Mouse (Mus musculus) stomach, postnatal 0 days (tissue): ENCODE data around the gene Hexb. TPM values are rescaled to one million over a fixed set of nuclear protein-coding genes. Genes with fewer than 3 reads are reported as not detected.

Experiments
- ATAC-seq: fragments of 200-750 bp; cut with Nextera tagmentation; 2 replicates; pipeline ENCODE4 v1.8.0; 2017; ENCODE audit not compliant: low FRiP score, low TSS enrichment
- DNase-seq: peaks from one replicate; pipeline ENCODE4 v3.0.0-alpha.2; 2016; ENCODE audit warnings: low spot score
- H3K27ac ChIP-seq: fragments of 300-500 bp; sonication (generic); replicated peaks from 2 replicates; pipeline ENCODE4 v1.5.1; 2014; ENCODE audit warnings: mild to moderate bottlenecking, control low read depth
- H3K27me3 ChIP-seq: fragments of 300-500 bp; sonication (generic); 2 replicates; pipeline ENCODE4 v1.6.1; 2014; ENCODE audit warnings: low read length; ENCODE audit not compliant: control insufficient read depth, insufficient read depth
- H3K36me3 ChIP-seq: fragments of 300-500 bp; sonication (generic); 2 replicates; pipeline ENCODE4 v1.6.1; 2014; ENCODE audit warnings: low read length, mixed read lengths; ENCODE audit not compliant: control insufficient read depth, insufficient read depth
- H3K4me1 ChIP-seq: fragments of 300-500 bp; sonication (generic); replicated peaks from 2 replicates; pipeline ENCODE4 v1.6.1; 2014; ENCODE audit warnings: antibody characterized with exemption; ENCODE audit not compliant: control insufficient read depth, insufficient read depth
- H3K4me2 ChIP-seq: fragments of 300-500 bp; sonication (generic); replicated peaks from 2 replicates; pipeline ENCODE4 v1.6.1; 2014; ENCODE audit warnings: low read depth, mild to moderate bottlenecking, control low read depth, moderate library complexity
- H3K4me3 ChIP-seq: fragments of 300-500 bp; sonication (generic); 2 replicates; pipeline ENCODE4 v1.5.1; 2014; ENCODE audit warnings: low read depth, low read length, control low read depth
- H3K9ac ChIP-seq: fragments of 300-500 bp; sonication (generic); 2 replicates; pipeline ENCODE4 v1.6.1; 2014; ENCODE audit warnings: mild to moderate bottlenecking, low read length, control low read depth, mixed read lengths
- H3K9me3 ChIP-seq: fragments of 300-500 bp; sonication (generic); 2 replicates; pipeline ENCODE4 v1.6.1; 2016; ENCODE audit warnings: low read length; ENCODE audit not compliant: control insufficient read depth
- CTCF ChIP-seq: IDR thresholded peaks from 2 replicates; pipeline ENCODE4 v1.5.1; 2016; ENCODE audit warnings: antibody characterized with exemption, low read depth, mild to moderate bottlenecking, moderate library complexity
- EP300 ChIP-seq: optimal IDR thresholded peaks from 2 replicates; pipeline ENCODE3; 2016; ENCODE audit warnings: antibody characterized with exemption
- WGBS: fragments of 180-500 bp; shearing (Covaris S2); extraction: QIAGEN DNeasy Blood & Tissue Kit; methylation state at CpG from one replicate; pipeline ENCODE4 v1.1.7; 2014; 5-methylcytosine and 5-hydroxymethylcytosine counted together
- polyA plus RNA-seq: library from polyadenylated mRNA; unstranded; fragments of >200 nt; fragmentation: Nextera tagmentation; extraction: Ambion mirVana; gene quantifications from 2 replicates; pipeline ENCODE4 v1.2.1, GENCODE M21; 2015

The Hexb gene
- polyA plus RNA-seq = 27.0 and 28.7 TPM in 2 replicates

GRCm38 (mm10) chr13:97197932-97198562, at the start of gene Hexb:
Hexb (minus strand) TSS chr13:97198357.
- Histone ChIP-seq H3K27me3 (no peaks in the 10 kb centered on the region), H3K9me3 (no peaks in the 10 kb centered on the region), H3K4me1 (no peaks in the 10 kb centered on the region), H3K4me2 (peak within 1 kb of the TSS; percentile 88), H3K9ac (peak within 1 kb of the TSS; percentile 63), H3K4me3 (peak within 1 kb of the TSS; percentile 65), H3K27ac (peak within 1 kb of the TSS; percentile 71), H3K36me3 (no peaks in the 10 kb centered on the region)
- ATAC-seq = peak; percentile 92
- TF ChIP-seq EP300 (no peak), CTCF (peak; percentile 61)
- peak; percentile 84 for DNase-seq
- WGBS = under 1% methylated on average over 40 of the region's 45 CpGs

- peaks cover 19% of the 10 kb centered on the region; the same call in 1 of the 2 replicates for H3K36me3 ChIP-seq
- H3K27ac ChIP-seq = no peak overlapping the region
- H3K4me2 ChIP-seq = no peak overlapping the region
- no peaks in the 10 kb centered on the region for H3K9me3 ChIP-seq
- no peak for DNase-seq
- no peak overlapping the region for H3K9ac ChIP-seq
- 62% methylated on average over 4 of the region's 4 CpGs for WGBS
- no peak overlapping the region for H3K4me3 ChIP-seq
- TF ChIP-seq EP300 (no peak), CTCF (no peak)
- no peaks in the 10 kb centered on the region for H3K27me3 ChIP-seq
- no peak for ATAC-seq
- peaks cover 2% of the 10 kb centered on the region; the same call in 1 of the 2 replicates for H3K4me1 ChIP-seq
Observed at GRCm38 (mm10) chr13:97247754-97248153, 49.6 kb upstream of the Hexb start.

- Histone ChIP-seq H3K4me1 (peaks cover 4% of the 10 kb centered on the region; the same call in 1 of the 2 replicates), H3K27me3 (no peaks in the 10 kb centered on the region), H3K4me2 (no peak overlapping the region), H3K9ac (no peak overlapping the region), H3K9me3 (no peaks in the 10 kb centered on the region), H3K36me3 (peaks cover 19% of the 10 kb centered on the region; the same call in 1 of the 2 replicates), H3K27ac (no peak overlapping the region), H3K4me3 (no peak overlapping the region)
- no peak for ATAC-seq
- TF ChIP-seq EP300 (no peak), CTCF (no peak)
- no peak for DNase-seq
- WGBS = 86% methylated on average over 16 of the region's 16 CpGs
Observed at GRCm38 (mm10) chr13:97246217-97246616, 48.1 kb upstream of the Hexb start.

- Histone ChIP-seq H3K4me1 (peaks cover 4% of the 10 kb centered on the region; the same call in 1 of the 2 replicates), H3K9me3 (no peaks in the 10 kb centered on the region), H3K4me2 (peak overlapping the region; percentile 17; the same call in 1 of the 2 replicates), H3K27ac (no peak overlapping the region), H3K9ac (no peak overlapping the region), H3K4me3 (no peak overlapping the region), H3K27me3 (no peaks in the 10 kb centered on the region), H3K36me3 (peaks cover 19% of the 10 kb centered on the region; the same call in 1 of the 2 replicates)
- DNase-seq (no peak), ATAC-seq (no peak)
- TF ChIP-seq CTCF (no peak), EP300 (no peak)
- 86% methylated on average over 12 of the region's 12 CpGs for WGBS
Observed at GRCm38 (mm10) chr13:97245157-97245556, 47.0 kb upstream of the Hexb start.

GRCm38 (mm10) chr13:97244712-97245105, 46.6 kb upstream of the Hexb start:
- Histone ChIP-seq H3K9ac (no peak overlapping the region), H3K27ac (peak overlapping the region; percentile 61; the same call in 1 of the 2 replicates), H3K4me2 (peak overlapping the region; percentile 84), H3K4me3 (no peak overlapping the region), H3K4me1 (peaks cover 4% of the 10 kb centered on the region; the same call in 1 of the 2 replicates), H3K27me3 (no peaks in the 10 kb centered on the region), H3K36me3 (peaks cover 19% of the 10 kb centered on the region; the same call in 1 of the 2 replicates), H3K9me3 (no peaks in the 10 kb centered on the region)
- WGBS = 62% methylated on average over 10 of the region's 11 CpGs
- TF ChIP-seq EP300 (no peak), CTCF (no peak)
- ATAC-seq (no peak), DNase-seq (no peak)
